Mouse (Mus musculus): Measurements from ENCODE around the gene Gfpt2.

Gfpt2 gene

DNA sequence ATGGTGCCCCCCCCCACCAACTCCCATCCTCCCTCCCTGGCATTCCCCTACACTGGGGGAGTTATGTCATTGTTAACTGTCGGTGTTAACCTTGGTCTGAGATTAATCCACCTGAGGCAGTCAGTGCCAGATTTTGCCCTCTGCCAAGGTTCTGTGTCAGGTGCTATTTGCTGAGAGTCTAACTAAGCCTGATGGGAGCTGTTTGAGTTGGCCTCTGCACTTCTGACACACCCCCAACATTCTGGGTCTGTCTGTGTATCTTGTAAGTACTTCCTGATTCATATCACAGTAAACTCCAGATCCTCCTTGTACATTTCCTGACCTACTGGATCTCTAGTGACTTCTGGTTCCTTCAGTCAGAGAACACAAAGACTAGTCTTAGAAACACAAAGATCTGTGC lies 46.7 kb downstream of the Gfpt2 start:
- no peak for DNase-seq (ENCODE audit: low spot score)

DNA sequence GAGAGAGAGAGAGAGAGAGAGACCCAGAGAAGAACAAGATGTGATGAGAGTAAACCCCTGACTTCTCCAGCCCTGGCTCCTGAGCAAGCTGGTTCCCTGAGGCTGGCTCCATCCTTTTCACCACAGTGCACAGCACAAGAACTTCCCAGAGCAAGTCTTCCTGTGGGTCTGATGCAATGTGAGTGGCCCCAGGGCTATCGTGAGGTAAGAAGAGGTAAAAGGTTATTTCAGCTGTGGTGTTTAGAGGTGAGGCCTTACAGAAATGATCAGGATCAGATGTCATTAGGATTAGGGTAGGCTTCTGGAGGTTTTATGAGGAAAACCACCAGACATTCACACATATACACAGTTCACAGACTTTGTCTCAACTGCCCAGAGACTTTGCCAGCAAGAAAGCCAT lies 47.9 kb downstream of the Gfpt2 start:
- no peak for DNase-seq (ENCODE audit: low spot score)

DNA sequence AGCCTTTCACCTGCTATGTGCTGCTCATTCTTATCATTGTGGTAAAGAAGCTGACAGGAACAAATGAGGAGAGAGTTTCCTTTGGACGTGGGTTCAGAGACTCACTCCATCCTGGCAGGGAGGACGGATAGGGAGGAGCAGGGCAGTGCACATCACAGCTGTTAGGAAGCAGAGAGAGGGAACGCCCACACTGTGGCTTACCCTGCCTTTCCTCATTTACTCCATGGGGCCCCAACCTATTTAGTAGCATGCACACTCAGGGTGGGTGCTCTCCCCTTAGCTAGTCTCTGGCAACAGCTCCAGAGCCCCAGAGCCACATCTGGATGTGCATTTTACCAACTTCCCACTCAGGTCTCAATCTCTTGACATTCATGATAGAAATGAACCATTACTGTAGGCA lies 48.7 kb downstream of the Gfpt2 start:
- DNase-seq (ENCODE audit: low spot score) = no peak

DNA sequence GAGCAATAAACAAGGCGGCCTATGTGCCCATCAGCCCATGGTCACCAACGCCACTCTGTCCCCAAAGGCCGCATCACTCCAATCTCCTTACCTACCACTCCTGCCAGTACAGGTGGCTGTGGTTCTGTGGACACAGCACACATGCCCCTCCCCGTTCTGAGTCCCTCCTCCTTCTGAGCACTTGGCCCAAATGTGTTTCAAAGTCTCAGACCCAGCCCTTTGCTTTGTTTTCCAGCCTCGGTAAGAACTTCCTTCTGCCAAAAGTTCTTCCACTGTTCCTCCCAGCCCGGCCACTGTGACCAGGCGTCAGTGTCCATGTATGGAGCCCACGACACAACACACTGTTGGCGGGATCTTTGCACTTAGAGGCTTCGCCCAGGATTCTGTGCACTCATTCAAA lies 50.3 kb downstream of the Gfpt2 start:
- no peak for DNase-seq (ENCODE audit: low spot score)

DNA sequence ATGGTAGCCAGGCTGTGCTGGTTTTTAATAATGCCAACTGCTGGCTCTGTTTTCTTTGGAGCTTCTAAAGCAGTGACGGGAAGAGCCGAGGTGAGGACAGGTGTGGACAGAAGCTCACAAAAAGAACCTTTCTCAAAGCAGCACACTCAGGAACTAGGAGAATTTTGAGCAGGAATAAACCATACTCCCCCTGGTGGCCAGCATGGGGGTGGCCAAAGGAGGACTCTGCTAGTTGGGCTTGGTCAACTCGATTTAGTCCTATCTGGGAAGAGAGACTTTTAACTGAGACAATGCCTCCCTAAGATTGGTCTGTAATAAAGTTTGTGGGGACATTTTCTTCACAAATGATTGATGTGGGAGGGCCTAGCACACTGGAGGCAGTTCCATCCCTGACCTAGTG lies 51.0 kb downstream of the Gfpt2 start:
- DNase-seq (ENCODE audit: low spot score) = no peak

DNA sequence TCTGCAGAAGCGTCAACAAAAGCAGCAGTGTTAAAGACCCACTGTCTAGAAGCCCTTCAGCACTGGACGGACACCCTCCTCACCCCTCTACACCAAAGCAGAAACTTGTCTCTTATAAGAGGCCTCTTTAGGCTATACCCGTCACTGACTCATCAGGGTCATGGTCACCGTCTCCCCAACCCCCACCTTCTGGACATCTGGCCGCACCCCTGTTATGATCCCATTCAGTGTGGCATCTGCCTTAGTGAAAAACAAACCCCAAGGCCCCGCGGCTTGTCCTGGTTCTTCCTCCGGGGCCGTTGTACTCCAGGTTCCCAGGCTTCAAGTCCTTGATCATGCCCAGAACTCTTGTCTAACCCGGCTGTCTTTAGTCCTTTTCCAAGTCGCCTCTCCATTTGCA lies 52.0 kb downstream of the Gfpt2 start:
- DNase-seq (ENCODE audit: low spot score) = no peak

DNA sequence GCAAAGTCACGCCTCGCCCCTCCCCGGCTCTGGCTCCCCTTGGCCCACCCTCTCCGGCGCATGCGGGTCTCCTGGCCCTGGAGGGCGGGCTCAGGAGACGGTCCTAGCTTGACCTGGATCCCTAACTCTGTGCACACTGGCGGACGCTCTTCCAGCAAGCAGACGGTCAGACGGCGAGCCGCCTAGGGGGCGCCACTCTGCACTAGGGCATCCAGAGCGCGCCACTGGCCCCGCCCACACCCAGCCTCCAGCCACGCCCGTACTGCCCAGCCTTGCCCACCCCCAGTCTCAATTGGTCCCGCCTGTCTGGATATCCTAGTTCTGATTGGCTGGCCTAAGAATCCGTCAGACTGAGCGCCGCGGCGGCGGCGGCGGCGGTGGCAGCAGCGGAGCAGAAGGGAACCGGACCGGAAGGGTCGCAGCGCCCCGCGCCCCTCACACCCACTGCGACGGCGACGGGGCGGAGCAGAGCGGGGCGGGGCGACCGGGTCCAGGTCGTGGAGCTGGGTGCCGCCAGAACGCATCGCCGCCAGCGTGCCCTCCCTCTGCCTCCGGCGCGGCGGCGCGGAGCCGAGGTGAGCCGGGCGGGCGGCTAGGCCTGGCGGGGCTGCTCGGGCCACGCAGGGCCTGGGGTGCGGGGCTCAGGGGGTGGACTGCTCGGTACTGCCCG lies 52.6 kb downstream of the Gfpt2 start, which contains the start of gene Mapk9:
Mapk9 (plus strand) TSS at position 351 of the 670 bp plus-strand sequence.
- peak; percentile 76 for DNase-seq (ENCODE audit: low spot score)

DNA sequence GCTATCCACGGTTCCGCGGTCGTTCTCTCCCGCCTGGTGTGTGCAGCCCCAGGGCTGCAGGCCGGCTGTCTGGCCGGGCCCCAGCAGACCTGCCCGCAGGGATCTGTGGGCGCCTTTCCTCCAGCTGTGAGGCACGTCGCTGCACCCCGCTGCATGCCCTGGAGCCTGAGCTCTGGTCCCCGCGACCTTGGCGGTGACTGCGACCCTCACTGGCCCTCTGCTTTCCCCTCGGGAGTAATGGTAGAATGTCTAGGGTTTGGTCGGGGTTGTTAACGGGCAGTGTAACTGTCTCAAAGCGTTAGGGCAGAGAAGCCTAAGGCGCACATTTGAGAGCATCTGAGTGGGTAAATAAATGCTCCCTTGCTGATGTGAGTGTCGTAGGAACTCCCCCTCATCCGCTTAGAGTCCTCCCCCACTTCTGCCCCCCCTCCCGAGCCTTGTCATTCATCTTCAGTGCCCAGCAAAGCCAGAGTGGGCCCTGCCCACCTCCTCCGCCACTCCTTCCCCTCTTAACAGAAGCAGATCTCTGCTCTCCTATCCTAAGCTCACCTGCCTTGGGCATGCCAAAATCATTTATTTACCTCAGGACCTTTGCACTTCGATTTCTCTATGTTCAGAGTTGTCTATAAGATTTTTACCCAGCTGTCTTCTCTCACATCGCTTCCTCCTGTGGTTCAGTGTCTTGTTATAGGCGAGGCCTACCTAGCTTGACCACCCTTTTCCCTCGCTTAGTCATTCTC lies 53.3 kb downstream of the Gfpt2 start:
- no peak for DNase-seq (ENCODE audit: low spot score)

DNA sequence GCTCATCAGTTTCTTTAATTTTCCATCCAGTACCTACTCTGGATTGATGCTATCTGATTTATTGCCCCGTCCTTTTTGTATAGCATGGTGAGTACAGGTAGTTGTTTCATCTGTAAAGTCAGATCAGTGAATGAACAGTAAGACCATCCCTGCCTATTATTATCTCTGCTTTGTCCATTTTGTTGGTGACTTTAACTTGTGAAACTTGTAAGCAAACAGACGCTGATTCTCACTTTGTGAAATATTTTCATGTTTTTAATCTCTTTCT lies 53.8 kb downstream of the Gfpt2 start:
- DNase-seq (ENCODE audit: low spot score) = no peak

DNA sequence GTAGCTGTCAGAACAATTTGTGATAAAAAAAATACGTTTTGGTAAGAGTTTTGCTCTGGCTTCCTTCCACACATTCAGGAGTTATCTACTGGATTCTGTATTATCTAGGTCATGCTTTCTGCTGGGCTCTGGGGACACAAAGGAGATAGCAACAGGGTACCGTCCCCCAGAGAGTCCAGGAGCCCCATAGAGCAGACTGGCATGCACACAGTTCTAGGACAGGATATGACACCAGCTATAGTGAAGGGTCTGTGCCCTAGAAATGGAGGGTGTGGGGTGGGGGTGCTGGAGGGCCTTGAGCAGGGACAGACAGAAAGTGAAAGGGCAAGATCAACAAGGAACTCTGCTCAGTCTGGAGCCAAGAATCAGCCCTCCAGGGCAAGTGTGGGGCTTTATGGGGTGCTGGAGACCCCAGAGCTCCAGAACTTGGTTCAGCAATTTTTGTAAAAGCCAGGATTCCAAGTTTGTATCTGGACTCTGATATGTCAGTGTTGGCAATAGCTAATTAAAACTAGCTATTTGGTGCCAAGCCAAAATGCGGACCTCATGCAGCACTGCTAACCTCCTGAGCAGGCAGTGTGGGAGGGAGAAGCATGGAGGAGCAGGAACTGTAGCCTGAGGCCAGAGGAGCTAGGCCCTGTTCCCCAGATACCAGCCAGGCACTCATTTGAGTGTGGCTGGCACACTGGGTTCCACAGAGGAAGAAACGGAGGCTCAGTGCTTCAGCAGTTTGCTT lies 54.3 kb downstream of the Gfpt2 start:
- DNase-seq (ENCODE audit: low spot score) = no peak

DNA sequence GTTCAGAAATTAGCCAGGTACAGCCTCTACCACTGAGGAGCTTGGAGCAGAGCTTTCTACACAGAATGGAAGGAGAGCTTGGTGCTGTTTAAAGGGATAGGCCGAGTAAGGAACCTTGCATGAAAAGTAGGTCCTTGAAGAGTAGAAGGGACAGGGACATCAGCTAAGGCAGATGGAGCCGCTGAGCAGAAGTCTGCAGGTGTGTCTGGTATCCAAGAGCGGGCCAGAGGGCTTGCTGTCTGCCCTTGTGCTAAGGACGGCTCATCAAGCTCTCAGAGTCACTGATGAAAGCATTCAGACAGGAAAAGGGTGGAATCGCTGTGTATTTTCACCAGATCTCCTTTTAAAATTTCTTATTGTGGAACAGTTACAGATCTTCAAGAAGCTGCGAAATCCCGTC lies 56.4 kb downstream of the Gfpt2 start:
- DNase-seq (ENCODE audit: low spot score) = no peak

DNA sequence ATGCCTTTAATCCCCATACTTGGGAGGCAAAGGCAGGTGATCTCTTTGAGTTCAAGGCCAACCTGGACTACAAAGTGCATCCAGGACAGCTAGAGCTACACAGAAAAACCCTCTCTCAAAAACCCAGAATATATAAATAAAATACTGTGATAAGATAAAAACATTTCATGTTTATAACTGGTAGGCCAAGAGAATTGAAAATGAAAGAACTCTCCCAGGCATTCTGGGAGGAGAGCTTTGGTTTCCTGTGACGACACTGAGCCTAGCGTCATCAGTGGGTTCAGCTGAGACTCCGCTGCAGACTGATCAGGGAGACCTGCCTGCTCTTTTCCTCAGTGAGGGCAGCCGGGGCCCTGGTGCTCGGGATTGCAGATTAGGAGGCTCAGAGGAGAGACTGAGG lies 61.2 kb downstream of the Gfpt2 start:
- no peak for DNase-seq (ENCODE audit: low spot score)

DNA sequence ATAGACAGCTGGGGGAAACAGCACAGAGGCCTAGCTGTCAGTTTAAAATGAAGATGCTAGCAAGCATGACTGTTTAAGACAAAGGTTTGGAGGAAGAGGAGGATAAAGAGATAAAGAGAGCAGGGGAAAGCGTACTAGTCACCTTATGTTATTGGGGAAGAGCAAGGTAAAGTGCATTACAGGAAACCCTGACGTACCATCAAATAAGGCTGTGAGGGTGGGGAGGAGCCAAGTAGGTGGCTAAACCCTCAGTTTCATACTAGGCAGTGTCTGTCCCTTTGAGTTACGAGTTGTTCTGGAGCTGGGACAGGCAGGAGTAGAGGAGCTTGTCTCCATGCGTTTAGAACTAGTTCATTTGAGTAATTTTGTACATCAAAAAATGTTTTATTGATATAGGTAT lies 67.2 kb downstream of the Gfpt2 start:
- no peak for DNase-seq (ENCODE audit: low spot score)

DNA sequence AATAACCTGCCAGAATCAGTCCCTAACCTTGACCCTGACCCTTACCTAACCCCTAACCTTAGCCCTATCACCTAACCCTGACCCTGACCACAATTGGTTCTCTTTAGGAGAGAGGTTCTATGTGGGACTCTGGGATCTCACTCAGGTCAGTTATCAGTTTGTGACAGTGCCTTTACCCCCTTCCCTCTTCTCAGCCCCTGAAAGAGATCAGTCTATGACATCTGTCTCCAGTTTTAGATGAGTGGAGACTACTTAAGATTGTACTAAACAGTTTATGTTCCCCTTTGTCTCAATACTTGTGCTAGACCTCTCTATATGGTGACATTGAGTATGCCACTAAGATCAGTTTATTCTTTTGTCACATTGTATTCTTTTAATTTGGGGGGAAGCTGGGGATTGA lies 69.9 kb downstream of the Gfpt2 start:
- DNase-seq (ENCODE audit: low spot score) = no peak

DNA sequence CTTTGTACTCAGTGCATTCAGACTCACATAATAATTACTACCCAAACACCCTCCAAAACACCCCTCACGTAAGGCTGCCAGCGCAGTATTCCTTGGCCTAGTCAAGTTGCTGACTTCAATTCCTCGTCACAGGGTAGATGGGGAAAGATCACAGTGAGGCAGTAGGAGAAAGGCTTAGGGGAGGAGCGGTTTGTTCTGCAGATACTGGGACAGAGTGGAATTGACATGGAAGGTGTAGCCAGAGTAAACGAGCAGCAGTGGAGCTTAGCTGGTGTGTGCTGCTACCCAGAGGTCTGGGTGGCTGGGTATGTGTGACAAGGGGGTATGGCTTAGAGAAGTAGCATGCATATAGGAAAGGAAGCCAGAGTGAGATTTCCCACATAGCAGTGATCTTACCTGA lies 73.3 kb downstream of the Gfpt2 start:
- no peak for DNase-seq (ENCODE audit: low spot score)

DNA sequence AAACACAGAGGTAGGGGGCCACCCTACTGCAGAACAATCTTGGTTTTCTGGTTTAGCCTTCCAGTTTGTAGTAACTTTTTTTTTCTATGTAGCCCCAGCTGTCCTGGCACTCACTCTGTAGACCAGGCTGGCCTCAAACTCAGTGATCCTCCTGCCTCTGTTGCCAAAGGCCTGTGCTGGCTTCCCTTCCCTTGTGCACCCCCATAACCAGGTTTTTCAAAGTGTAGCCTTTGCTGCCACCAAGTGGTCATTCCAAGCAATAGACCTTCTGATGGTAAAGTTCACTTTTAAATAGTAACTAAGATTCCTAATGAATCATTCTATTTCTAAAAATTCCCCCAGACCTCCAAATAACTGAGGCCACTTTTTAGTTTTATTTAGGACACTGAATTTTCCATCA lies 75.8 kb downstream of the Gfpt2 start:
- no peak for DNase-seq (ENCODE audit: low spot score)

DNA sequence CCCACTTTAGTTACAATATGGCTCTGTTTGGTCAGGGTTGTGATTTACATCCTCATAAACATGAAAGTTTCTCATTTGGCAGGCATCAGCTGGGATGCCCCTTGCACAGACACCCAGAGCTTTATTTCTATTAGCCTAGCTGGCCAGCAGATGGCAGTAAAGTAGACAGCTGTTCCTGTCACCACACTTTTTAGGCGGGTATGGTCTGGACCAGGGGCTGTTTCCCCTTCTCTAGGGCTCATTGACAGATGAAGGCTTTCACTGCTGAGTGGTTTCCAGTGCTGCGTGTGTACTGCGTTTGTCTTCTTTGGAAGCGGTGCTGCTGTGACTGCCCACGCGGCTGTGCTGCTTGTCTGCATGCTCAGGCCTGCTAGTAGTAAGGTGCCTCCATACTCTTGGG lies 77.9 kb downstream of the Gfpt2 start:
- DNase-seq (ENCODE audit: low spot score) = no peak

DNA sequence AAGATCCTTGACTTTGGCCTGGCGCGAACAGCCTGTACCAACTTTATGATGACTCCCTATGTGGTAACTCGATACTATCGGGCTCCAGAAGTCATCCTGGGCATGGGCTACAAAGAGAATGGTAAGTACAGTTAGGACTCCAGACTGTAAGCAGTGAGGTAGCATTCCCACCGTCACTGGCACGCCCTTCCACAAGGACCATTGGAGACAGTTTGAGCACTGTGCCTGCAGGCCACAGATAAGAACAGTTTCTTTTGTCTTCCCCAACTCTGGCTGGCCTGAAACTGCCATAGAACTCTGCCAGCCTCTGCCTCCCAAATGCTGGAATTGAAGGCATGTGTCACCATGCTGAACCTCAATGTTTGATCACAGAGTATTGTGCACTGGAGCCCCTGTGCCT lies 78.8 kb downstream of the Gfpt2 start:
- DNase-seq (ENCODE audit: low spot score) = no peak

DNA sequence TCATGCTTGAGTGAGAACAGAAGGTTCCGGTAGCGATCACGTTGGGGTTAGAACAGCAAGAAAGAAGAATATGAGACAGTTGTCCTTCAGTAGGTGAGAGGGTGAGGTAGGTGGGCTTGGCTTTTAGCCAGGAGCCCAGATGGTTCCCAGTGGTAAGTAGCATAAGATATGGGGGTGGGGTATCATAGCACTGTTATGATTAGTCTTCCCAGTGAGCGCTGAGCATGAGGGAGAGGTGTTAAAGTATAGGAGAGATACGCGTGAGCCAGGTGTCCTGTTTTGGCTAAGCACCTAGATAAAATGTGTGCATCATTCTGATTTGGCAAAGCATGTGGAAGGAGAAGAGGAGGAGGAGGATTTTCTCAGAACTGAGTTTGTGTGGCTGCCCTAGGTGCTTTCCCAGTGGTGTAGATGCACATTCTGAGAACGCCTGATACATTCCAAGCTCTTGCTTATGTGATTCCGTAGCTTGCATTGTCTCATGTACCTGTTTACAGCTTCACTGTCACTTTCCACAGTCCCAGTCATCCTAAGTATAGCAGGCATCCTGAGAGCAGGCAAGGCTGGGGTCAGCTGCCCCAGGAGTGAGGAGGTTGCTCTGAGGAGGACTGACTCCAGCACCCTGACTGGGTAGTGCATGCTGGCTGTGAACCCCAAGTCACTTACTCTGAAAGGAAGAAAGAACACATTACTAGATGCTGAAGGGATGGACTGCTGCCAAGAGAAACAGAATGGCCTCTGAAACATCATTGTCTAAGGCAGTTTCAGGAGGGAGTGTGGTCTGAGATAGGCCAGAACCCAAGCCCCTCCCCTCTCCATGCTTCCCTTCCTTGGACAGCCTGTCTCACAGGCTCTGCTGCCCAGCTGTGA lies 83.2 kb downstream of the Gfpt2 start:
- DNase-seq (ENCODE audit: low spot score) = no peak

DNA sequence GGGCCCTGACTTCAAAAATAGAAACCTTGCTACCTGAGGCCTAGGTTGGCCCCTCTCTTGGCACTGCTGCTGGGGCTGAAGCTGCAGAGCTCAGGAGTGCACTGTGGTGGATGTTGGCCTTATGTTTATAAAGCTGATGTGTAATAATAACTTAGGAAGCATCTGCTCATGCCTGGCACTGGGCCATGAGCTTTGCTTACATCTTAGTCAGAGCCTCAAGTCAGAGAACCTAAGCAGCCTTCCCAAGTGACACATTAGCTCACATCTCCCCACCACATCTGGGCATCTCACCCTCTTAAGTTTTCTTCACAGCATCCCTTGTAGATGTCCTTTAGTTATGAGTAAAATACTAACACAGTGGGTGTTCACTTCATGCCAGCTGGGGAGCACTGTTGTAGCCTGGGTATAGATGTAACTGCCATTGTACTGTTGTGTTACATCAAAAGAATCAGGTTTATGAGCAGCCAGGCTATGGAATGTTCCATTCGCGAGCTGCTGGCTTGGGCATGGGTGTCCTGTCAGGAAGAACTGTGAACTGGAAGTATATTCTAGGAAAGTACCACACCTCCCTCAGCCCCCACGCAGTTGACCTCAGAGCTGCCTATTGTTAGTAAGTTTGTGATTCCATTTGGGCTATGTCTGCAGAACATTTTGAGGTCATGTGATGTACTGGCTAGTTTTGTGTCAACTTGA lies 86.1 kb downstream of the Gfpt2 start:
- DNase-seq (ENCODE audit: low spot score) = no peak

DNA sequence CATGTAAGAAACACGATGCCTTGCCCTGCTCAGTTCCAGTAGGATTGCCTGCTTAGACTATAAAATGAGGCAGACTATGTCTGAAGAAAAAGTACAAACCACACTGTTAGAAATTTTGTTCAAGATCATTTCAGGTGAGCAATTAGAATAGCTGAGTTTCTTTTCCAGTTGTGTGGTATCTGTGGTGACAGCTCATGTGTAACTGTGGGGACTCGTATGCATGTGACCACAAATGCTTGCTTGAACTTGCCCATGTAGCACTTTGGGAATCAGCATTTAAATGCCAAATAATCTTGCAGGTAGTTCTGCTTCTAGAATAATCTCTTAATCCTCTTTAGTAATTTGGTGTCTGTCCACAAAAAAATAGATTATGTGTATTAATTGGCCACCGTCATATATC lies 89.4 kb downstream of the Gfpt2 start:
- DNase-seq (ENCODE audit: low spot score) = no peak

All from ovary, postnatal 10 days (tissue).